Mouse (Mus musculus): ENCODE data around the gene Olfr1535.

Gene Olfr1535

GRCm38 (mm10) chr13:21559793-21560192, at the start of gene Olfr1535:
TSS of gene Olfr1535 (minus strand) at chr13:21559893.
- DNase-seq = no peak

- no peak for DNase-seq
These were observed 31.9 kb upstream of the Olfr1535 start for GRCm38 (mm10) chr13:21591618-21592017.

- DNase-seq = no peak
These were observed 22.0 kb upstream of the Olfr1535 start, which contains the start of gene Olfr1364 for GRCm38 (mm10) chr13:21581659-21582058. TSS of gene Olfr1364 (minus strand) at chr13:21581759.

- no peak for DNase-seq
These were observed 9.1 kb downstream of the Olfr1535 start for GRCm38 (mm10) chr13:21550416-21551110.

- DNase-seq = no peak
These were observed 10.2 kb downstream of the Olfr1535 start for GRCm38 (mm10) chr13:21549487-21549886.

- DNase-seq = no peak
These were observed 17.0 kb downstream of the Olfr1535 start, which contains the start of gene Olfr1366 for GRCm38 (mm10) chr13:21542708-21543107. TSS of gene Olfr1366 (minus strand) at chr13:21542808.

- DNase-seq = peak; percentile 89 to 90
These were observed 28.9 kb downstream of the Olfr1535 start, which contains the start of gene Zkscan8 for GRCm38 (mm10) chr13:21530781-21531201. TSS of gene Zkscan8 (minus strand) at chr13:21531120.

- no peak for DNase-seq
These were observed 29.6 kb downstream of the Olfr1535 start for GRCm38 (mm10) chr13:21530136-21530535.

- peak; percentile 83 for DNase-seq
These were observed 53.5 kb downstream of the Olfr1535 start for GRCm38 (mm10) chr13:21506221-21506649.
